Comparison of ENCODE assay signal across 15 mouse cellular contexts in the genomic region with DNA sequence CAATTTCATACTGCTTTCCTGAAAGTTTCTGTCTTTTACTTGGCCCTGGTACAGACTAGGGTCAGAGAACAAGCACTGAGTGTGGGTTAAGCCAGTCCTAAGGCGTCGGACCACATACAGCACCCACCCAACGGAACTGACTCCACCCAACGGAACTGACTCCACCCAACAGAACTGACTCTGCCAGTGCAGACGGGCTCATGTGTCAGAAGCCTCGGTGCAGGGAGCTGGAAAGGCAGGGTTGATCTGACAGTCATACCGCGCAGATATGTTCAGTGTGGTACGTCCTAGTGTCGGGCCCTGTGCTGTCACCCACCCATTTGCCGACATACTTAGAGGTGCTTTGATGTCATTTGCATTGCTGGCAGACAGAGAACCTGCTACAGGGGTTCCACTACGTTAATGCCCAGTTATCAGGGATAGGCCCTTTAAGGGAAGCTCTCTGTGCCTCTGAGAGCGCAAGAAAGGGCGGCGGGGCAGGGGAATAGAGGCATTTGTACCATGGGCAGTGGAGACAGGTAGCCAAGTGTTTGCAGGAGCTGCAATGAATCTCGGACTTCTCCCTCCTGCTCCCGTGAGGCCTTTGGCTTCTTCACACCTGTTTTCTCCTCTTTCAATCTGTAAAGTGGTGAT. TPM values are rescaled to one million over a fixed set of nuclear protein-coding genes. Genes with fewer than 3 reads are reported as not detected.
DNase-seq lines count a peak whose midpoint lies in the region; ATAC-seq and TF ChIP-seq lines count a peak whose summit lies in the region.
"Had no signal": no experiment of that assay in that cellular context is flagged by ENCODE, and none has a peak within 500 bp of the region (broad histone marks: within the 10 kb centered on the region; RNA-seq: fewer than 3 reads in every experiment).

No protein-coding gene starts in this region.

- WGBS in lung, embryonic 15.5 days = 78% methylated on average over 17 of the region's 17 CpGs
- 42% methylated on average over 17 of the region's 17 CpGs for WGBS in liver, embryonic 16.5 days (ENCODE audit: insufficient replicate concordance)
- WGBS in stomach, postnatal 0 days = 78% methylated on average over 17 of the region's 17 CpGs
- 94% methylated on average over 17 of the region's 17 CpGs for WGBS in midbrain, embryonic 15.5 days

- no peak overlapping the region for H3K27ac ChIP-seq in lung, embryonic 15.5 days
- H3K27ac ChIP-seq in liver, embryonic 16.5 days (ENCODE audit: low read length) = peak overlapping the region; percentile 57
- H3K27ac ChIP-seq in stomach, postnatal 0 days (replicated peaks) = no peak overlapping the region
- H3K27ac ChIP-seq in midbrain, embryonic 15.5 days = no peak overlapping the region
- H3K27ac ChIP-seq: limb, embryonic 13.5 days had no signal

- H3K27me3 ChIP-seq in lung, embryonic 15.5 days = no peaks in the 10 kb centered on the region
- no peaks in the 10 kb centered on the region for H3K27me3 ChIP-seq in liver, embryonic 16.5 days (ENCODE audit: control insufficient read depth, insufficient read depth, low read depth, low read length)
- H3K27me3 ChIP-seq in stomach, postnatal 0 days (ENCODE audit: control insufficient read depth, insufficient read depth, low read length) = no peaks in the 10 kb centered on the region
- no peaks in the 10 kb centered on the region for H3K27me3 ChIP-seq in midbrain, embryonic 15.5 days (replicated peaks)
- H3K27me3 ChIP-seq: limb, embryonic 13.5 days had no signal

- no peak for TF ChIP-seq CTCF in stomach, postnatal 0 days (IDR thresholded peaks at IDR 0.05; ENCODE audit: low read depth)

- peaks cover 20% of the 10 kb centered on the region; the same call in 1 of the 2 replicates for H3K4me1 ChIP-seq in lung, embryonic 15.5 days
- H3K4me1 ChIP-seq in liver, embryonic 16.5 days (ENCODE audit: control insufficient read depth, low read depth, low read length) = peaks cover 40% of the 10 kb centered on the region
- no peaks in the 10 kb centered on the region for H3K4me1 ChIP-seq in stomach, postnatal 0 days (replicated peaks; ENCODE audit: control insufficient read depth, insufficient read depth)
- H3K4me1 ChIP-seq in midbrain, embryonic 15.5 days = 0 out of 2 replicates have a peak, but pooled peaks cover 1% of the 10 kb centered on the region
- H3K4me1 ChIP-seq: limb, embryonic 13.5 days had no signal

- no peak for TF ChIP-seq EP300 in stomach, postnatal 0 days (optimal IDR thresholded peaks at IDR 0.05)

- H3K4me3 ChIP-seq in lung, embryonic 15.5 days = no peak overlapping the region
- peak overlapping the region; percentile 19; the same call in 1 of the 2 replicates for H3K4me3 ChIP-seq in liver, embryonic 16.5 days (ENCODE audit: low read depth, low read length)
- H3K4me3 ChIP-seq in stomach, postnatal 0 days (ENCODE audit: low read depth, low read length) = no peak overlapping the region
- H3K4me3 ChIP-seq in midbrain, embryonic 15.5 days = no peak overlapping the region
- H3K4me3 ChIP-seq: limb, embryonic 13.5 days had no signal

- no peak for DNase-seq in lung, postnatal 25 days (ENCODE audit: low spot score)
- DNase-seq in c-Kit-positive CD71-positive TER-119-negative erythroid progenitor cells, embryonic 14.5 days (ENCODE audit: low read depth) = peak; percentile 84
- no peak for DNase-seq in stomach, postnatal 0 days (ENCODE audit: low spot score)
- no peak for DNase-seq in yolk sac, embryonic 10.5 days (ENCODE audit: low spot score)
- DNase-seq: gastrocnemius, postnatal 14 days; right cerebral cortex, adult 18-20 months; thymus, adult 18-20 months had no signal

- H3K4me2 ChIP-seq in lung, embryonic 15.5 days = no peak overlapping the region
- peak overlapping the region; percentile 42 for H3K4me2 ChIP-seq in liver, embryonic 16.5 days (ENCODE audit: low read depth, low read length)
- H3K4me2 ChIP-seq in stomach, postnatal 0 days (replicated peaks; ENCODE audit: low read depth) = no peak overlapping the region
- no peak overlapping the region for H3K4me2 ChIP-seq in midbrain, embryonic 15.5 days
- H3K4me2 ChIP-seq: limb, embryonic 13.5 days; midbrain, embryonic 11.5 days had no signal

- peaks cover 7% of the 10 kb centered on the region; the same call in 1 of the 2 replicates for H3K36me3 ChIP-seq in lung, embryonic 15.5 days
- peaks cover 12% of the 10 kb centered on the region for H3K36me3 ChIP-seq in liver, embryonic 16.5 days (ENCODE audit: control insufficient read depth, insufficient read depth)
- peaks cover 10% of the 10 kb centered on the region; the same call in 1 of the 2 replicates for H3K36me3 ChIP-seq in stomach, postnatal 0 days (ENCODE audit: control insufficient read depth, insufficient read depth, low read length)
- no peaks in the 10 kb centered on the region for H3K36me3 ChIP-seq in midbrain, embryonic 15.5 days (replicated peaks)

- no peak overlapping the region for H3K9ac ChIP-seq in lung, embryonic 15.5 days
- H3K9ac ChIP-seq in liver, embryonic 16.5 days (ENCODE audit: low read depth, low read length) = no peak overlapping the region
- no peak overlapping the region for H3K9ac ChIP-seq in stomach, postnatal 0 days (ENCODE audit: low read length)
- H3K9ac ChIP-seq in midbrain, embryonic 15.5 days = no peak overlapping the region
- H3K9ac ChIP-seq: limb, embryonic 13.5 days had no signal

- no peaks in the 10 kb centered on the region for H3K9me3 ChIP-seq in lung, embryonic 15.5 days
- no peaks in the 10 kb centered on the region for H3K9me3 ChIP-seq in liver, embryonic 16.5 days (replicated peaks; ENCODE audit: control insufficient read depth, low read length)
- no peaks in the 10 kb centered on the region for H3K9me3 ChIP-seq in stomach, postnatal 0 days (ENCODE audit: control insufficient read depth, low read length)
- no peaks in the 10 kb centered on the region for H3K9me3 ChIP-seq in midbrain, embryonic 15.5 days
- H3K9me3 ChIP-seq: limb, embryonic 13.5 days had no signal

- ATAC-seq in lung, embryonic 15.5 days (ENCODE audit: borderline replicate concordance, extremely low read depth, low FRiP score, low TSS enrichment) = 0 out of 2 replicates have a peak, but pooled peaks have one; percentile 25
- peak; percentile 93 for ATAC-seq in liver, embryonic 16.5 days (ENCODE audit: low read depth)
- peak; percentile 31; the same call in 1 of the 2 replicates for ATAC-seq in stomach, postnatal 0 days (ENCODE audit: low FRiP score, low TSS enrichment)
- no peak for ATAC-seq in midbrain, embryonic 15.5 days (replicated peaks)
- ATAC-seq: activated CD4-positive, CD25-positive, alpha-beta regulatory T cell, adult 4 months had no signal

RNA-seq across cellular contexts. Expression of a gene that starts 38.5 kb away (rescaled TPM):
- polyA plus RNA-seq in lung, embryonic 15.5 days (2015; fragmentation: Nextera tagmentation; extraction: Ambion mirVana) = 0.69 and 0.89 TPM in 2 replicates
- polyA plus RNA-seq in liver, embryonic 16.5 days (2015; fragmentation: Nextera tagmentation; extraction: Ambion mirVana) = 77.1 and 88.0 TPM in 2 replicates
- polyA plus RNA-seq in stomach, postnatal 0 days (2015; fragmentation: Nextera tagmentation; extraction: Ambion mirVana) = 0.13 and 0.36 TPM in 2 replicates
- polyA plus RNA-seq in midbrain, embryonic 15.5 days (2015; fragmentation: Nextera tagmentation; extraction: Ambion mirVana) = 0.29 TPM in 1 of 2 replicates, not detected in the other
- polyA plus RNA-seq: forebrain, embryonic 11.5 days; midbrain, embryonic 11.5 days; neural tube, embryonic 11.5 days had no signal

Comparison
In these comparisons a context has a peak if more than half of its experiments do, and no peak if none do; other contexts are left out.
1. RNA of a gene that starts 38.5 kb away (polyA plus RNA-seq): 77.1 to 88.0 TPM in liver, embryonic 16.5 days; 0.69 to 0.89 TPM in lung, embryonic 15.5 days, 0.13 to 0.36 TPM in stomach, postnatal 0 days and 0.29 TPM in midbrain, embryonic 15.5 days; every median in the first group is over 10 times any median in the second.